Mouse (Mus musculus) midbrain, embryonic 10.5 days (tissue): ENCODE measurements around the gene Oas1a. TPM values are rescaled to one million over a fixed set of nuclear protein-coding genes. Genes with fewer than 3 reads are reported as not detected.
"Not testable (repeated sequence)": the region's sequence is repeated elsewhere in the genome, so short reads cannot be mapped to it uniquely, and the experiment has no call there.

Source experiments
- DNase-seq: peaks from one replicate; pipeline ENCODE4 v3.0.0-alpha.2; 2017; ENCODE audit warnings: low spot score
- H3K27ac ChIP-seq: fragments of 300-500 bp; sonication (generic); replicated peaks from 2 replicates; pipeline ENCODE4 v1.5.1; 2016; ENCODE audit warnings: mild to moderate bottlenecking
- H3K27me3 ChIP-seq: fragments of 300-500 bp; sonication (generic); 2 replicates; pipeline ENCODE4 v1.6.1; 2016; ENCODE audit warnings: low read depth, mild to moderate bottlenecking; ENCODE audit not compliant: poor library complexity, severe bottlenecking
- H3K36me3 ChIP-seq: fragments of 300-500 bp; sonication (generic); 2 replicates; pipeline ENCODE4 v1.6.1; 2016; ENCODE audit warnings: mild to moderate bottlenecking, moderate library complexity
- H3K4me1 ChIP-seq: fragments of 300-500 bp; sonication (generic); 2 replicates; pipeline ENCODE4 v1.6.1; 2016
- H3K4me3 ChIP-seq: fragments of 300-500 bp; sonication (generic); 2 replicates; pipeline ENCODE4 v1.5.1; 2016; ENCODE audit warnings: mild to moderate bottlenecking, moderate library complexity
- H3K9me3 ChIP-seq: fragments of 300-500 bp; sonication (generic); replicated peaks from 2 replicates; pipeline ENCODE4 v1.6.1; 2016; ENCODE audit warnings: mild to moderate bottlenecking
- WGBS: fragments of 180-500 bp; shearing (Covaris S2); methylation state at CpG from one replicate; pipeline ENCODE4 v1.1.7; 2016; 5-methylcytosine and 5-hydroxymethylcytosine counted together
- polyA plus RNA-seq: library from polyadenylated mRNA; unstranded; fragments of >200 nt; fragmentation: Nextera tagmentation; extraction: Ambion mirVana; gene quantifications from 2 replicates; pipeline ENCODE4 v1.2.1, GENCODE M21; 2016

Oas1a gene
- polyA plus RNA-seq, 1 experiment from 2014 or later: 0.36 TPM

GRCm38 (mm10) chr5:120919156-120919935 lies 12.0 kb upstream of the Oas1a start:
- H3K27me3 ChIP-seq: not testable (repeated sequence)

GRCm38 (mm10) chr5:120914204-120914603 lies 6.9 kb upstream of the Oas1a start, which contains the start of gene Oas1d:
Gene Oas1d, plus strand, starts transcription at chr5:120914536.
- H3K4me1 ChIP-seq, H3K9me3 ChIP-seq, H3K27me3 ChIP-seq, H3K4me3 ChIP-seq, H3K27ac ChIP-seq, H3K36me3 ChIP-seq, DNase-seq: not testable (repeated sequence)
- WGBS: 52% methylated on average over 8 of the region's 8 CpGs

More at GRCm38 (mm10) chr5:120919156-120919935, 12.0 kb upstream of the Oas1a start:
- not testable (repeated sequence) for H3K36me3 ChIP-seq, DNase-seq, H3K4me3 ChIP-seq, H3K9me3 ChIP-seq, H3K27ac ChIP-seq, H3K4me1 ChIP-seq
- 68% methylated on average over 2 of the region's 2 CpGs for WGBS

GRCm38 (mm10) chr5:120908196-120908920 lies 1.0 kb upstream of the Oas1a start:
- Histone ChIP-seq H3K36me3 (no peaks in the 10 kb centered on the region), H3K27ac (no peak overlapping the region), H3K27me3 (no peaks in the 10 kb centered on the region), H3K4me1 (no peaks in the 10 kb centered on the region), H3K4me3 (no peak overlapping the region), H3K9me3 (no peaks in the 10 kb centered on the region)
- DNase-seq: no peak
- 57% methylated on average over 7 of the region's 7 CpGs for WGBS

GRCm38 (mm10) chr5:120902056-120902455 lies 5.3 kb downstream of the Oas1a start:
- no peaks in the 10 kb centered on the region for H3K36me3 ChIP-seq
- no peaks in the 10 kb centered on the region for H3K4me1 ChIP-seq
- no peak for DNase-seq

GRCm38 (mm10) chr5:120900666-120901065 lies 6.7 kb downstream of the Oas1a start:
- 75% methylated on average over 1 of the region's 1 CpGs for WGBS
- Histone ChIP-seq H3K9me3 (no peaks in the 10 kb centered on the region; the same call in 1 of the 2 replicates), H3K27ac (no peak overlapping the region), H3K36me3 (no peaks in the 10 kb centered on the region), H3K4me3 (no peak overlapping the region), H3K27me3 (no peaks in the 10 kb centered on the region), H3K4me1 (no peaks in the 10 kb centered on the region)
- DNase-seq: no peak

More at GRCm38 (mm10) chr5:120902056-120902455, 5.3 kb downstream of the Oas1a start:
- H3K27me3 ChIP-seq: no peaks in the 10 kb centered on the region
- H3K27ac ChIP-seq: no peak overlapping the region
- H3K4me3 ChIP-seq: no peak overlapping the region
- no peaks in the 10 kb centered on the region; the same call in 1 of the 2 replicates for H3K9me3 ChIP-seq
- WGBS: 94% methylated on average over 5 of the region's 5 CpGs

- H3K27me3 ChIP-seq: no peaks in the 10 kb centered on the region
- no peak overlapping the region for H3K4me3 ChIP-seq
- DNase-seq: no peak
- H3K4me1 ChIP-seq: no peaks in the 10 kb centered on the region
- no peaks in the 10 kb centered on the region; the same call in 1 of the 2 replicates for H3K9me3 ChIP-seq
- H3K36me3 ChIP-seq: no peaks in the 10 kb centered on the region
- H3K27ac ChIP-seq: no peak overlapping the region
Observed at GRCm38 (mm10) chr5:120898726-120899125, 8.6 kb downstream of the Oas1a start.

- no peak for DNase-seq
- H3K9me3 ChIP-seq: no peaks in the 10 kb centered on the region; the same call in 1 of the 2 replicates
- WGBS: 85% methylated on average over 6 of the region's 6 CpGs
Observed at GRCm38 (mm10) chr5:120898307-120898706, 9.0 kb downstream of the Oas1a start.

GRCm38 (mm10) chr5:120895231-120895900 lies 12.0 kb downstream of the Oas1a start:
- H3K9me3 ChIP-seq: no peaks in the 10 kb centered on the region
- no peak for DNase-seq
- no peaks in the 10 kb centered on the region for H3K4me1 ChIP-seq
- H3K36me3 ChIP-seq: no peaks in the 10 kb centered on the region
- H3K27ac ChIP-seq: no peak overlapping the region
- 93% methylated on average over 11 of the region's 11 CpGs for WGBS
- no peaks in the 10 kb centered on the region for H3K27me3 ChIP-seq
- H3K4me3 ChIP-seq: no peak overlapping the region

More at GRCm38 (mm10) chr5:120898307-120898706, 9.0 kb downstream of the Oas1a start:
- no peak overlapping the region for H3K4me3 ChIP-seq
- no peaks in the 10 kb centered on the region for H3K4me1 ChIP-seq
- H3K27ac ChIP-seq: no peak overlapping the region
- H3K27me3 ChIP-seq: no peaks in the 10 kb centered on the region
- H3K36me3 ChIP-seq: no peaks in the 10 kb centered on the region

GRCm38 (mm10) chr5:120894692-120895091 lies 12.6 kb downstream of the Oas1a start:
- DNase-seq, H3K9me3 ChIP-seq, H3K36me3 ChIP-seq, H3K4me1 ChIP-seq, H3K4me3 ChIP-seq, H3K27ac ChIP-seq, H3K27me3 ChIP-seq: not testable (repeated sequence)
- 84% methylated on average over 2 of the region's 2 CpGs for WGBS

GRCm38 (mm10) chr5:120893866-120894265 lies 13.5 kb downstream of the Oas1a start:
- not testable (repeated sequence) for H3K27ac ChIP-seq, H3K36me3 ChIP-seq, H3K4me3 ChIP-seq, H3K4me1 ChIP-seq, DNase-seq, H3K27me3 ChIP-seq, H3K9me3 ChIP-seq
- WGBS: 92% methylated on average over 4 of the region's 4 CpGs

- Histone ChIP-seq H3K4me3 (no peak overlapping the region), H3K27ac (no peak overlapping the region), H3K36me3 (no peaks in the 10 kb centered on the region), H3K27me3 (no peaks in the 10 kb centered on the region), H3K9me3 (no peaks in the 10 kb centered on the region), H3K4me1 (no peaks in the 10 kb centered on the region)
- no peak for DNase-seq
- WGBS: 79% methylated on average over 2 of the region's 2 CpGs
Observed at GRCm38 (mm10) chr5:120892243-120892660, 15.1 kb downstream of the Oas1a start.

GRCm38 (mm10) chr5:120891566-120892242 lies 15.6 kb downstream of the Oas1a start:
- DNase-seq, H3K4me3 ChIP-seq, H3K36me3 ChIP-seq, H3K4me1 ChIP-seq, H3K27me3 ChIP-seq, H3K9me3 ChIP-seq, H3K27ac ChIP-seq: not testable (repeated sequence)
- whole genome bisulfite sequencing: 82% methylated on average over 2 of the region's 2 CpGs
